Mouse (Mus musculus): ENCODE results near the gene Gabrr2.

- TF ChIP-seq MYOG (IDR thresholded peaks at IDR 0.05; ENCODE audit: control insufficient read depth, extremely low read depth, insufficient read length) = no peak
- TF ChIP-seq CTCF (IDR thresholded peaks at IDR 0.05; ENCODE audit: control insufficient read depth, insufficient read depth, insufficient read length) = no peak
- TF ChIP-seq CEBPB (IDR thresholded peaks at IDR 0.05; ENCODE audit: low read depth) = no peak
- no peak for TF ChIP-seq MYOD1 (IDR thresholded peaks at IDR 0.05; ENCODE audit: control insufficient read depth, insufficient read length, low read depth)
Measured at GRCm38 (mm10) chr4:33067826-33068225, 5.0 kb downstream of the Gabrr2 start.
